Mouse (Mus musculus) heart, embryonic 16.5 days (tissue): ENCODE data around the gene Armcx6. TPM values are rescaled to one million over a fixed set of nuclear protein-coding genes. Genes with fewer than 3 reads are reported as not detected.
"Not testable (repeated sequence)": the region's sequence is repeated elsewhere in the genome, so short reads cannot be mapped to it uniquely, and the experiment has no call there.

ENCODE experiments used
- ATAC-seq: fragments of 200-750 bp; cut with Nextera tagmentation; replicated peaks from 2 replicates; pipeline ENCODE4 v1.8.0; 2017; ENCODE audit warnings: moderate number of reproducible peaks; ENCODE audit not compliant: insufficient read depth, low FRiP score; ENCODE audit errors: extremely low read depth
- H3K27ac ChIP-seq: fragments of 300-500 bp; sonication (generic); 2 replicates; pipeline ENCODE4 v1.5.1; 2014; ENCODE audit warnings: mild to moderate bottlenecking, low read length, control low read depth, moderate library complexity
- H3K27me3 ChIP-seq: fragments of 300-500 bp; sonication (generic); 2 replicates; pipeline ENCODE4 v1.6.1; 2014; ENCODE audit warnings: low read length, mixed read lengths; ENCODE audit not compliant: control insufficient read depth, insufficient read depth
- H3K36me3 ChIP-seq: fragments of 300-500 bp; sonication (generic); 2 replicates; pipeline ENCODE4 v1.6.1; 2014; ENCODE audit not compliant: control insufficient read depth, insufficient read depth
- H3K4me1 ChIP-seq: fragments of 300-500 bp; sonication (generic); 2 replicates; pipeline ENCODE4 v1.6.1; 2014; ENCODE audit warnings: low read length, mixed read lengths; ENCODE audit not compliant: control insufficient read depth, insufficient read depth
- H3K4me2 ChIP-seq: fragments of 300-500 bp; sonication (generic); 2 replicates; pipeline ENCODE4 v1.6.1; 2014; ENCODE audit warnings: low read depth, mild to moderate bottlenecking, control low read depth, low read length
- H3K4me3 ChIP-seq: fragments of 300-500 bp; sonication (generic); 2 replicates; pipeline ENCODE4 v1.5.1; 2014; ENCODE audit warnings: mild to moderate bottlenecking, control low read depth, low read length
- H3K9ac ChIP-seq: fragments of 300-500 bp; sonication (generic); 2 replicates; pipeline ENCODE4 v1.6.1; 2014; ENCODE audit warnings: low read length, control low read depth
- H3K9me3 ChIP-seq: fragments of 300-500 bp; sonication (generic); replicated peaks from 2 replicates; pipeline ENCODE4 v1.6.1; 2016; ENCODE audit warnings: low read length; ENCODE audit not compliant: control insufficient read depth
- WGBS: fragments of 180-500 bp; shearing (Covaris S2); extraction: QIAGEN DNeasy Blood & Tissue Kit; methylation state at CpG from one replicate; pipeline ENCODE4 v1.1.7; 2014; 5-methylcytosine and 5-hydroxymethylcytosine counted together
- polyA plus RNA-seq: library from polyadenylated mRNA; unstranded; fragments of >200 nt; fragmentation: Nextera tagmentation; extraction: Ambion mirVana; gene quantifications from 2 replicates; pipeline ENCODE4 v1.2.1, GENCODE M21; 2015

The Armcx6 gene
- polyA plus RNA-seq, 1 experiment from 2014 or later = 15.5 TPM

DNA sequence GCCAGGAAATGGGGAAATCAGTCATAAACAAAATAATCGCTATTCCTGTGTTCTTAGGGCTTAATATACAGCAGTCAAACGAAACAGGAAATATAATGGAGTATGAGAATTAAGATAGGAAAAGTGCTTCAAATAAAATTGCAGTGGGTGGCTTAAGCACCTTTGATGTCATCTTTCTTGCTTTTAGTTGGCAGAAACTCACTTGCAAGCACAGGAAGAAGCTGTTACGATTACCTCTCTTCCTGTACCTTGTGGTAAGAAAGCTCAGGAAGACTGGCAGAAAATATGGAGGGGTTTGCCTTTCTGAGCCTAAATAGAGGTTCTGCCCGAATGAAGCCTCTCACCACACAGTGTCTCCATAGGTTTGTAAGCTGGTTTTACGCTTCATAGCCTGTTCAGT, 9.4 kb downstream of the Armcx6 start:
- H3K4me3 ChIP-seq = no peak overlapping the region
- no peaks in the 10 kb centered on the region for H3K36me3 ChIP-seq
- H3K4me2 ChIP-seq = no peak overlapping the region
- no peaks in the 10 kb centered on the region for H3K27me3 ChIP-seq
- ATAC-seq = no peak
- no peaks in the 10 kb centered on the region for H3K4me1 ChIP-seq
- WGBS = 62% methylated on average over 5 of the region's 5 CpGs
- H3K27ac ChIP-seq = no peak overlapping the region
- no peaks in the 10 kb centered on the region for H3K9me3 ChIP-seq
- H3K9ac ChIP-seq = no peak overlapping the region

DNA sequence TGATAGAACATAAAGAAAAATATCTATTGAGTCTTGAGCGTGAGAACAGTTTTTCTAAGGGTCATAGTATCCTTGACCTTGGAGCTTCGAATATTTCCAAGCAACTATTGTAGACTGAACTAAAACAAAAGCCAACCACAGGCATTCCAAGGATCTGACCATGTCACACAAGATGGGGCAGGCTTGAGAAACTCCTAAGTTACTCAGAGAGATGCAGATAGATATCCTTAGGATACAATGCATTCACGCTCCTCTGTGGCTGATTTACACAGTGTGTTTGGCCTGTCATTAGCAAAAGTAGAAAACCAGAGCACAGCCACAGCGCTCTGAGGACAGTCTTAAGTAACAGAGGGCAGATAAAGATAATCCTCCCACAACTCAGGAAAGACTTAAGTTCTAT, 12.1 kb downstream of the Armcx6 start:
- Histone ChIP-seq H3K27ac (no peak overlapping the region), H3K9me3 (no peaks in the 10 kb centered on the region), H3K36me3 (no peaks in the 10 kb centered on the region), H3K4me1 (no peaks in the 10 kb centered on the region), H3K4me3 (no peak overlapping the region), H3K27me3 (no peaks in the 10 kb centered on the region), H3K4me2 (no peak overlapping the region), H3K9ac (no peak overlapping the region)
- 59% methylated on average over 4 of the region's 4 CpGs for WGBS
- no peak for ATAC-seq

DNA sequence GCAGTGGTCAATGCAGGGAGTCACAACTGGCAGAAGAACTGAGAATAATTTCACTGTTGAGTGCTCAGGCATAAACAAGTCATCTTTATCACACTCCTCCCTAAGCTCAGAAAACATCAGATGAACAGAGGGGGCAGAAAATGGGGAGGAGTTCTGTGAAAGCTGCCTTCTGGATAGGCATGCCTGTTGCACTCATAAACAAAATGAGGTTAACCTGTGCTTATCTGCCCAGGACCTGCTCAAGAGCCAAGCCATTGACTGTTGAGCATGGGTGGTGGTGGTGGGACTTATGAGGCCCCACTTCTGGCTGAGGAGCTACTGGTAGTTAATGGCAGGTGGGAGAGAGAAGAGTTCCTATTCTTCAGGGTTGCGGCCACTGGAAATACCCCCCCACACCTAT, 13.4 kb downstream of the Armcx6 start:
- Histone ChIP-seq H3K4me3 (no peak overlapping the region), H3K36me3 (no peaks in the 10 kb centered on the region), H3K4me2 (no peak overlapping the region), H3K4me1 (no peaks in the 10 kb centered on the region), H3K9ac (no peak overlapping the region), H3K9me3 (no peaks in the 10 kb centered on the region), H3K27ac (no peak overlapping the region), H3K27me3 (no peaks in the 10 kb centered on the region)
- 94% methylated on average over 1 of the region's 1 CpGs for WGBS
- no peak for ATAC-seq

DNA sequence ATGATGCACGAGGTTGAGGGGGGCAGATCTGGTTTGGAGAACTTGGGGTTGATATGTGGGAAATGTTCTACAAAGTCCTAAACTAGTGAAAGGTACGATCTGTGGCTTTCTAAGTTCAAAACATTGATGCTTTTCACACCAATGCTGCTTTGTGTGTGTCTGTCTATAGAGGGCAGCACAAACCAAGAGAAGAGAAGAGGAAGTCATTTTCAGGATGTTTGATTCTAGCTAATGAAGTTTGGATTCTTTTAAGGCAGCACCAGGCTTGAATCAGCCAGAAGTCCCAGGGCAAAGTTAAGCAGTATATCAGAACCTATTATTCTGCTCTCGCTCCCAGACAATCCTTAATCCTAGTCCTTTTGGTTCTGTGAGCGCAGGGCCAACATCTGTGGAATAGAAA, 21.4 kb downstream of the Armcx6 start:
- Histone ChIP-seq H3K9ac (no peak overlapping the region), H3K27ac (no peak overlapping the region; the same call in 1 of the 2 replicates), H3K4me1 (no peaks in the 10 kb centered on the region), H3K36me3 (no peaks in the 10 kb centered on the region), H3K9me3 (no peaks in the 10 kb centered on the region), H3K27me3 (no peaks in the 10 kb centered on the region), H3K4me2 (no peak overlapping the region), H3K4me3 (no peak overlapping the region)
- WGBS = 42% methylated on average over 4 of the region's 4 CpGs
- no peak for ATAC-seq

DNA sequence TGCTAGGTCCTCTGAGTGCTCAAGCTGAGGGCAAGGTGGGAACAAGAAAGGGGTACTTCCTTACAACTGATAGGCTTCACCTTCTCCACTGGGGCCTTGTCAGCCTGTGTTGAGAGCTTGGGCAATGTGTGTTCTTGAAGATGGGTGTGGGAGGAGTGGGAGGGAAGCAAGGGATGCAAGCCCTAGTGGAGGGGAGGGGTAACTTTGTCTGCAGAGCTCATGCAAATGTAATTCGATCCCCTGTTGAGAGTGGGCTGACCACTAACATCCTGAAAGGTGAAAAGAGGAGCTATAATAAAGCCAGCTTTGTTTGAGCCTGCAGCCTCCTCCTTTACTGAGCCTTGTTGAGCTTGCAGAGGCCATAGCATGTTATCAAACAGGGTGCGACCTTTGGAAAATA, 27.5 kb downstream of the Armcx6 start:
- ATAC-seq, H3K9ac ChIP-seq, H3K36me3 ChIP-seq, H3K4me1 ChIP-seq, H3K4me3 ChIP-seq, H3K9me3 ChIP-seq, H3K27me3 ChIP-seq, H3K4me2 ChIP-seq, H3K27ac ChIP-seq: not testable (repeated sequence)
- WGBS = 34% methylated on average over 2 of the region's 2 CpGs

DNA sequence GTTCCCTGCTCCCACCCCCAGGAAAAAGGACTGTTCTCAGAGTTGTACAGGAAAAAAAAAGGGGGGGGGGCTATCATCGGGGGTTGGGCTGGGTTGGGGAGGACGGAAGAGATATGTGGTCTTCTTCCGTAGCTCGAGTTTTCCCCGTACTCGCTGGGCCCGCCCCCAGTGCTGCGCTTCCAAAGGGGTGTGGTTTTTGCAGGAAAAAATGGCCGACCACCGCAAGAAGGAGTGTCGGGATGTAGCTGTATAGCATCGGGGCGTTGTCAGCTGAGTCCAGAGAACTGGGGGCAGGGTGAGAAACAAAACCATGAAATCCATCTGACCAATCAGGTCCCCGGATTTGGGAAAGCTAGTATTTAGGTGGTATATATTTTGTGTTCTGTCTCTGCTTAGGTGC, 32.7 kb downstream of the Armcx6 start:
- peak overlapping the region; percentile 95 for H3K27ac ChIP-seq
- H3K4me1 ChIP-seq = no peaks in the 10 kb centered on the region
- H3K36me3 ChIP-seq = peaks cover 9% of the 10 kb centered on the region
- H3K9me3 ChIP-seq = no peaks in the 10 kb centered on the region
- peak overlapping the region; percentile 69 for H3K4me3 ChIP-seq
- 21% methylated on average over 14 of the region's 14 CpGs for WGBS
- H3K4me2 ChIP-seq = peak overlapping the region; percentile 63
- no peaks in the 10 kb centered on the region for H3K27me3 ChIP-seq
- ATAC-seq = peak; percentile 78
- peak overlapping the region; percentile 77 for H3K9ac ChIP-seq

DNA sequence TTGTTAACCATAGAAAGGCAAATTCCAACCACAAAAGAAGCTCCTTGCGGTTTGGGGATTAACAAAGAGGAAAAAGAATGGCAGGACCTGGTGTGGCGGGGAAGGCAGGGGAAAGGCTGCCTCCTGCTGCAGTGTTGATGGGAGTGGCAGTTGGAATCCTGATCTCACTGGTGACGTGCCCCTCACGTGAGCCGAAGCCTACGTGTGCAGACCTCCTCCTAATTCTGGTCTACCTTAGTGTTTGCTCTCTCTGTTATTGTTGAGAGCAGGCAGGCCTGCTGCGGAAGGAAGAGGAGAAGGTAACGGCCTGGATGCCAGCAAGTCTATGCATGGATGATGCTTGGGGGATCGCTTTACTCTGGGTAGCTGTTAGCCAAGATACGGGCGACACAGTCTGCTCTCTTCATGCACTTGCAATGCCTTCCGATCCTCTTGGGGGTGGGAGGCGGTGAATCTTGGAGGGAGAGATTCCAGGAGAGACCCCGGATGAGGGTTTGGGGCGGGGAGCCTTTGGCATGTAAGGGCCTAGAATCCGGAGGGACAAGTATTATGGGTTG, 33.4 kb downstream of the Armcx6 start, which contains the start of gene Armcx1:
Gene Armcx1 (plus strand): TSS at position 212 of the 557 bp plus-strand sequence.
- Histone ChIP-seq H3K9ac (peak within 1 kb of the TSS; percentile 77), H3K4me2 (peak within 1 kb of the TSS; percentile 63)

DNA sequence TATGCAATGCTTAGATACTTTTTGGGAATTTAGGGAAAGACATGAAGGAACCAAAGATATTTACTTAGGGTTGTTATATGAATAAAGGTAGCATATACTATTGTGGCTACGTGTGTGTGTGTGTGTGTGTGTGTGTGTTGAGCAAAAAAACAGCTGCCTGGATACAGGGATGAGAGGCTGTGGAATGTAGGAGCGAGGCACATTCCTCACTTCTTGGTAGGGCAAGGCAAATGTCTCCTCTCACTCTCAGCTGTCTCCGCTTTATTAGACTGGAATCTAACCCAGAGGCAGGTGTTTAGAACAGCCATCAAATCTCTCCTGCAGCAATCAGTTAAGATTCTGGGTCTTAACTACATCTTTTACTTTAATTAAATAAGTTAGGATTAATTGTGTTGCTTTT, 34.4 kb downstream of the Armcx6 start:
- peaks cover 9% of the 10 kb centered on the region for H3K36me3 ChIP-seq
- no peak overlapping the region for H3K4me3 ChIP-seq
- H3K9ac ChIP-seq = no peak overlapping the region
- H3K9me3 ChIP-seq = no peaks in the 10 kb centered on the region
- no peak overlapping the region for H3K27ac ChIP-seq
- WGBS = 30% methylated on average over 3 of the region's 3 CpGs
- no peak overlapping the region for H3K4me2 ChIP-seq
- no peaks in the 10 kb centered on the region for H3K4me1 ChIP-seq
- H3K27me3 ChIP-seq = no peaks in the 10 kb centered on the region
- no peak for ATAC-seq

More for the DNA sequence above, 33.4 kb downstream of the Armcx6 start, which contains the start of gene Armcx1:
- Histone ChIP-seq H3K27ac (peak within 1 kb of the TSS; percentile 95), H3K36me3 (peaks cover 9% of the 10 kb centered on the region), H3K9me3 (no peaks in the 10 kb centered on the region), H3K4me1 (no peaks in the 10 kb centered on the region), H3K4me3 (peak within 1 kb of the TSS; percentile 69), H3K27me3 (no peaks in the 10 kb centered on the region)
- WGBS = 10% methylated on average over 15 of the region's 16 CpGs
- ATAC-seq = peak; percentile 95
